Mouse (Mus musculus) frontal cortex, adult 2 months (tissue): ENCODE measurements around the gene Slc2a5. TPM values are rescaled to one million over a fixed set of nuclear protein-coding genes. Genes with fewer than 3 reads are reported as not detected.
A peak's percentile ranks its signal among the peaks of the same experiment; 100 is the strongest.

ENCODE experiments used
- DNase-seq, 2 experiments: peaks; one replicate each; pipeline ENCODE4 v3.0.0; 2022; ENCODE audit warnings: low spot score in 1 of 2; ENCODE audit errors: extremely low spot score in 1 of 2
- polyA plus RNA-seq: library from polyadenylated mRNA; depleted of rRNA; stranded (reverse); fragments of >200 nt; gene quantifications from 2 replicates; pipeline ENCODE4 v1.2.3, GENCODE M21; 2012

The Slc2a5 gene
- polyA plus RNA-seq, 1 experiment = 7.6 TPM

DNA sequence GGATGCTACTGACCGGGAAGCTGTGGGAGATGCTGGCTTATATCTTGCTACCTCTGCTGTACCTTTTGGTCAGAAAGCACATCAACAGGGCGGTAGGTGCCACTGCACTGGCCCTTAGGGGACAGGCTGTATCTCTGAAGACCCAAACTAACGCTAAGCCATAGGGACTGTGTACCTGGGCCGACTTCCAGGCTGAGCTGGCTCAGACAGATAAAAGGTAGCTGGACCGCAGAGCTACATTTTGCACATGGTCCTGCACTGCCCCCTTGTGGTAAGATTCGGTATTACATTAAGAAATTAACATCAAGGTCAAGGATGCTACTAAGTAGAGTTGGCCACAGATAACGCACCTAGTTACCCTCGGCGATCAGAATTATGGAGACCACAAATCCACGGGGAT, 20.2 kb upstream of the Slc2a5 start:
- DNase-seq = peak; percentile 53 to 94

DNA sequence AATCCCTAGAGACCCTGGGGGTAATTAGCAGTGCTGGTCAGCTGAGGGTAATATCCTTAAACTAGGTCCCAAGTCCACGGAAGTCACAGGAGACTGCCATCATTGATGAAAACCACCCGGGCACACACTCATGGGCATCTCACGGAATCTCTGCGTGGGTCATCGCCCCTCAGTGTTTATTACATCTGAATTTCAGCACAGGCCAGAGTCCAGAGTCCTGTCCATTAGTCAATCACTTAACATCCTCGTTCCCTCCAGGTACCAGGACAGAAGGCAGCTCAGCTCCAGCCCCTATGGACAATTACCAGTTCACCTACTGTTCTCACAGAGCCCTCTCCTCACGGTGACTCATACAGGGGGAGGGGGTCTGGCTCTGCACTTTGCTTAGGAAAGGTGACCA, 16.3 kb upstream of the Slc2a5 start:
- DNase-seq = no peak

DNA sequence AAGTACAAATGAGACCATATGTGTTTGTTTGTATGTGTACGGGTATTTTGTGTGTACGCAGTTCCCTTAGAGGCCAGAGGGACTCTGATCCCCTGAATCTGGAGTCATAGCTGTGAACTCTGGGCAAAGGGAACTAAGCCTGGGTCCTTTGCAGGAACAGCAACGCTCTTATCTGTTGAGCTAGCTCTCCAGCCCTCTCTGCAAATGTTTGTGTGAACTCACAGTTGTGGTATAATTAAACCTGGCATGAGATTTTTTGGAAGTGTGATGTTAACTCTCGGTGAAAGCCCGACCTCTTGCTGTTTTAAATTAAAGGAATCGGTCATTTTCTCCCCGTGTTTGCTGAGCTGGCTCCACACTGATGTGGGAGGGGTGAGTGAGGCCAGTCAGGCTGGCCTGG, 13.4 kb upstream of the Slc2a5 start:
- no peak for DNase-seq

DNA sequence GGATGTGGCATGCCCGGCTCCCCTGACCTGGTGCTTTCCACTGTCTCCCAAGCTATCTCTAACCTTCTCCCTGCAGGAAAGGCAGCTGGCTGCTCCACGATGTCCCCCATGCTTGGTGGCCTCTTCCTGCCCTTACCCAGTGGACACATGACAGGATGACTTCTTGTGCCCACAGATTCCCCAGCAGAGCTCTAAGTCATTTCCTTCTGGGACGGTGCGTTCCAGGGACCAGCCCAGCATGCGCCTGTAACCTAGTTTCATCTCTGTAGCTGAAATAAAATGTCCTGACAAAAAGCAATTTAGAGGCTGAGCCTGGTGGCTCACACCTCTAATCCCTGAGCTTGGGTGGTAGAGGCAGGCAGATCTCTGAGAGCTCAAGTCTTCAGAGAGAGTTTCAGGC, 12.4 kb upstream of the Slc2a5 start:
- no peak for DNase-seq

DNA sequence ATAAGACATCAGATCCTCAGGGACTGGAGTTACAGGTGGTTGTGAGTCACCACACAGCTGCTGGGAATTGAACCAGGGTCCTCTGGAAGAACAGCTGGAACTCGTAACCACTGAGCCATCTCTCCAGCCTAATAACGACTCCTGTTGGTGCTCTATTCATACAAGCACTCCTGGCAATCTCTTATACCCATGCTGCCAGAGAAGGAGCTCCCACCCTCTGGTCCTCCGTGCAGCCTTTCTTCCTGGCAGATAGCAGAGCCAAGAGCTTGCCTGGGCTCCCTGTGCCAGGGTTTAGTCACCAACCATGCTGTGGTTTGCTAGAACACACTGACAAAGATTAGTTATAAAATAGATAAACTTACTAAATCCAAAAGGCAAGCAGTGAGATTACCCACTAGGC, 9.4 kb upstream of the Slc2a5 start:
- DNase-seq = no peak

DNA sequence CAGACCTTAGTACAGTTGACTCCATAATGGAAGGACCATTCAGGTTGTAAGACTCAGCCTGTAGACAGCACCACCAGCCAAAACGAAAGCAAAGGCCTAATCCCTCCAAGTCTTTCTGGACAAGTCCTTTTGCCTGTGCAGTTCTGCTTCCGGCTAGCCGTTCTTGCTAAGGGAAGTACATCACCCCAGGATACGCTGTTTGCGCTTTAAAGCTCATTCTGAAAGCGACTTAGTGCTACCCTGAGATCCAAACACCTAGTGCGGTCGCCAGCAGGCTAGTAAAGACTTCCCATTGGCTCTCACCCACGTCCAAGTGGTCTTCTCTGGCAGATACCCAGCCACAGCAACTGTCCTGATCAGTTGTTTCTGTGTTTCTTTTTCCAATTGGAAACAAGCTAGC, 8.7 kb upstream of the Slc2a5 start:
- DNase-seq = no peak

DNA sequence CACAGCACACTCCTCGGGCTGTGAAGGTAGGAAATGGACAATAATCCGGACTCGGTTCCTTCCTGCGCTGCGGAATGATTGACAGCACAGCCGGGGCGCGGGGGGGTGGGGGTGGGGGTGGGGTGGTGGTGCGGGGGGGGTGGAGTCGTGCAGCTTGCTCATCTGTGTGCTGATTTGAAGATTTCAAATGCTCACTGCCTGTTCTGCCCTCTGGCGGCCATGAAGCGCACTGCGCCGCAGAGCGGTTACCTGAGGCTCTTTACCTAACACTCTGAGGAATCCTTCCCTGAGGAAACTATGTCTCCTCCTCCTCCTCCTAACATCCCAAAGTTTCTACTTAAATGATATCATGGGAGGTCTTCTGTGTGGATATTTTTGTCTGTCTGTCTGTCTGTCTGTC, 6.2 kb upstream of the Slc2a5 start:
- DNase-seq = peak; percentile 41 to 88

DNA sequence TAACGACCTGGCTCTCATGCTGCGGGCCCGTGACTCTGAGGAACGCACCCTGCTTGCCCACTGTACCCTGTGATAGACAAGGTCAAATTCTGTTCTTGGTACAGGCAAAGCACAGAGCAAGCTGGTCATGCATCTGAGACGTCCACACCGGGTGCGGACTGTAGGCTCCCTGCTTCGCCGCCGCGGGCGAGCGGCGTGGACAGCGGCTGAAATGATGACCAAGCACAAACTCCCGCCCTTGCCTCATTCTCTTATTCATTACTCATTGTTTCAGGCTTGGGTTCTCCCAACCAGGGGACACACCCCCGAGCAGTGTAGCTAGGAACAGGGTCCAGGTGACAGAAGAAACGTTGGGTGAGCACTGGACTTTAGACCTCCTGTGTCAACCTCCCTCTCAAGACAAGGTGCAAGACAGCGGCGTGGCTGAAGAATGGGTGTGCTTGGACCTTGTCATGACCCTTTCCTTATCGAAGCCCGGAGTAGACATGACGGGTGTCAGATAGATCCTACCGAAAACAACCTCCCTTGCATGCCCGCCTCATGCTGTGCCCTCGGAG, 4.5 kb upstream of the Slc2a5 start:
- DNase-seq = no peak

DNA sequence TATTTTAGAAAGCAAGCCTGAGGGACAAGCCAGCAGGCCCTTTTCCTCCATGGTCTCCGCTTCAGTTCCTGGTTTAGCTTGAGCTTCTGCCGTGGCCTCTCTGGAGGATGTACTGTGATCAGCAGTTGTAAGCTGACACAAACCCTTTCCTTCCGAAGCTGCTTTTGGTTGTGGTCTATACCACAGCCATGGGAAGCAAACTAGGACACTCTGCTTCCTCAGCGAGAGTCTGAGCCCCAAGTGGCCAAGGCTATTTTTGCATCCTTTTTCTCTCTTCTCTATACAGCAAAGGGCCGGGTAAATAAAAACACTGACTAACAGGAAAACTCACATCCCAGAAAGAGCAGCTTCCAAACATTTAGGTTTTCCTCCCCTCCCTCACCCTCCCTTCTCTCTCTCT, 1.8 kb upstream of the Slc2a5 start:
- peak in 1 of 2 experiments; percentile 25 for DNase-seq

DNA sequence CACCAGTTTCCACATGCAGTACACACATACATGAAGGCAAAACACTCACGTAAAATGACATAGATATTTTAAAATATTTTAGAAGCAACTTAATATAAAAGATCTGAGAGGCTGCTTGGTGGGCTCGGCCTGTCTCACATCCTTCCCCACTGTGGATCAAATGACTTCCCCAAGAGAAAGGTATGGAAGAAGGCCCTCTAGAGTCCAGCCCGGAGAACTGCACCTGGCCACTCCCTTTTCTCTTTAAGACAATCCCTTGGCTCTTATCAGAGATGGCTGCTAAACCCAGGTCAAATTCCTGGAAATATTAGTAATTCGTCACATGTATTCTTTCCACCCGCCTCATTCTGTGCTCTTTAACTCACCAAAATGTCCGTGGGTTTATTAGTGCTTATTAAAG, 920 bp upstream of the Slc2a5 start:
- no peak for DNase-seq

DNA sequence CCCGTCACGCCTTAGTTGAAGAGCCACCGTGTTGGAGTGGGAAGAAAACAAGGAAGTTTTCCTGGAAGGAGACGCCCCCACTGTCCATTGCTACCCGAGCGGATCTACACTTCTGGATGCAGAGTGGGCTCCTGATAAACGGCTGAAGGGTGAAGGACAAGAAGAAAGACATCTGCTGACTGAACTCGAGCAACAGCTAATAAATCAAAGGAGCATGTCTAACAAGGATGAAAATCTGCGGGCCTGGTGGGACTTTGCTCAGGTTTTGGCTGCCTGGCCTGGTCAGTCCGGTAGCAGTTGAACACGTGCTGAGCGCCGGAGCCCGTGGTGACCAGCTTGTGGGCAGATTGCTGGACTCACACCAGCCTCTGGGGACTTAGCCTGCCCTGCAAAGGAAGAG, 557 bp downstream of the Slc2a5 start:
- DNase-seq = no peak

DNA sequence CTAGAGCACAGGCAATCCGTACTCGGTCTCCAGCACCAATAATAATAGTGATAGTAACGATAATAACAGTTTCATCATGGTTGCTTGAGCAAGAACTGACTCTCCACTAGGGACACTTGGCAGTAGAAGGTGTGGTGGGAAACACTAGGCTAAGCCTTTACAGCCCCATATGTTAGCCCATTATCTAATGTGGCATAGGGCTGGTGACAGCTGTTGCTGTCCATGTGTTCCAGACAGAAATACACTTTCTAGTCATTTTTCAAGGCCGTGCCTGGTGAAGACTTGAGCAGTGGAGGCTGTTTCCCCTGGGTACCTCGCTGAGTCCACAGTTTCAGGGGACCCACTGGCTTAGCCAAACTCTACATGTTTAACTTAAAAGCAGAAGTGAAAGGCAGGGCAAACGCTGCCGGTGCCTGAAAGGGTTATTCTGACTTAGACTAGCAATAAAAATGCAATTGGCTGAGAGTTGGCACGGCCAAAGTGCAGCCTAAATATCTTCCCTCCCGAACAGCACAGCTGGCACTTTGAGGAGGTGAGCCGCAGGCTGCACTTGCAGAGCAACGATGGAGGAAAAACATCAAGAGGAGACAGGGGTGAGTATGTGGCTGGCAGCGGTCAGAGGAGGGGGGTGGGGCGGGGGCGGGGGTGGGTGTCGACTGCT, 1.2 kb downstream of the Slc2a5 start:
- no peak for DNase-seq

DNA sequence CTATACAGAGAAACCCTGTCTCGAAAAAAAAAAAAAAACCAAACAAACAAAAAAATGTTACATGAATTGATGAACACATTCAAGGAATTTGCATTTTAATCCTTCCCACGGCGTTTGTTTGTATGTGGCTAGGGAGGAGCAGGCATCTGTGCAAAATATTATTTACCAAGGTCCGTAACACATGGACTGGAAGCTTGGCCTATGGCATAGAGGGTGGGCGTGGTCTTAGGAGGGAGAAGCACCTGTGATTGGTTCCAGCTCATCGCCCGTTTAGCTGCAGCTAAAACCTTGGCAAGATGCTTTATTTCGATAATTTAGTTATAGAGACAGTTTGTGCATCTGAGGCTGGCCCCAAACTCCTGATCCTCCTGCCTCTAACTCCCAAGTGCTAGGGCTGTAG, 2.3 kb downstream of the Slc2a5 start:
- DNase-seq = no peak

DNA sequence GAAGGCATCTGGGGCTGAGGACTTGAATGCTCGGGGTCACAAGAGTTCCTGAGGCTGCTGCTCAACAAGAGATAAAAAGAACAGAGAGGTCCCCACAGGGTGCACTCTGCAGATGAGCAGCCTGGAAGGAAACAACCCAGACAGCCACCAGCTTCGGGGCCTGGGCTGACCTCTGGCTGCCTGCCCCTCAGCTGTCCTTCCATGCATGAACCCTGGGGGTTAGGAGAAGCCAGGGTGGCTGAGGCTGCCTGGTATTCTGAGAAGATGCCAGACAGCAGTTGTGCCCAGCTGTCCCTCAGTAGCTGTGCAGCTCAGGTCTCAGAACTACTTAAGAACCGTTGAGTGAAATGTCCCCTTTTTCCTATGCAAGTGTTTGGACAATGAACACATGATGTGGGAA, 3.4 kb downstream of the Slc2a5 start:
- DNase-seq = no peak

DNA sequence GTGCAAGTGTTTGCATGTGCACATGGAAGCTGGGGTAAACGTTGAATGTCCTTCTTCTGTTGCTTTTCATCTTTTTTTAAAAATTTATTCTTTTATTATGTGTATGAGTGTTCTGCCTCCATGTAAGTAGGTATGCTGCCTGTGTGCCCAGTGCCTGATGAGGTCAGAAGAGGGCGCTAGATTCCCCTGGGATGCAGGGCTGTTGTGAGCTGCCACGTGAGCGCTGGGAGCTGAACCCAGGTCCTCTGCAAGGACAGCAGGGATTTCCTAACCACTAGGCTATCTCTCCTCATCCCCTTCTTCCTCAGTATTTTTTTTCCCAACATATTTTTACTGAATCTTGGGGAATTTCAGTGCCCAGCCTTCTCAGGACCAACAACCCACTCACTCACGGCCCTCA, 7.3 kb downstream of the Slc2a5 start:
- DNase-seq = no peak

DNA sequence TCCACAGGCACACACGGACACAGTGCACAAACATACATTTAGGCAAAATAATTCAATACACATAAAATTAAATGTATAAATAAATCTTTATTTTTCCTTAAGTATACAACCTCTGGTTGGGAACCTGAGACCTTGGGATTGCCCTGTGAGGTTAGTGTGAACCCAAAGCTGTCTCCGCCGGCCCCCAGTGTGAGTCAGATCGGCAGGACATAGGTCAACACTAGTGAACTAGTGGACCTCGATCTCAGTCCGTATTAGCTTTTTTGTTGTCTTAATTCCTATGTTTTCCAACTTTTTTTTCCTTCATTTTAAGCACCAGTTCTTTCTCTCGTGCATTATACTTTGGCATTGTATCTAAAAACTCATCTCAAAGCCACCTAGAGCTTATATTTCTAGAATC, 8.8 kb downstream of the Slc2a5 start:
- DNase-seq = no peak

DNA sequence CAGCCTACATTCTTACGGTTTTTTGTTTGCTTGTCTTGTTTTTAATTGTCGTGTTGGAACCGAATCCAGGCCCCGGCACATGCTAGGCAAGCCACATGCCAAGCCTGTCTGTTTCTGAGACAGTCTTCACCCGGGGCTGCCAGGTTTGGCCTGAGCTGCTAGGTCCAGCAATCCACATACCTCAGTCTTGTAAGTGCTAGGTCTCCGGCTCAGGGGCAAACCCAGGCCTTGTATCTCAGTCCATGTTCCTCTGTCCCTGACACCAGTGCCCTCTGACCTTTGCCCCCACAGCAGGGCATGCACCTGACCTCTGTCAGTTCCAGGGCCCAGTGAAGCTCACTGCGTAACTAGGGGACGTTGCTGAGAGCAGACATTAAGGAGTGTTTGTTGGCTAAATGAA, 9.5 kb downstream of the Slc2a5 start:
- DNase-seq = no peak

DNA sequence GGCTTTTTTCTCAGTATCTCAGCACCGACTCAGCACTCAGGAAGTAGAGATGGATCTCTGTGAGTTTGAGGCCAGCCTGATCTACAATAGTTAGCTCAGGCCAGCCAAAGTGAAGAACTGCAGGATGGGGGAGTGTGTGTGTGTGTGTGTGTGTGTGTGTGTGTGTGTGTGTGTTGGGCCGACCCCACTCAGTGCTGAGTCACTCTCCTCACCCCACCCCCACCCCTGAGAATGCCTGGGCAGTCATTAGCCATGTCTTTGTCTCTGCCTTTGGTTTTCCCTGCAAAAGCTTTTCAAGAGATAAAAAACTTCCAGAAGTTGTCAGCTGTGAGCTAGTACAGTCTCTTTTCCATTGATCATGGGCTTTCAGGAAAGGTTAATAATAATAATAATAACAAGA, 11.6 kb downstream of the Slc2a5 start:
- DNase-seq = no peak

DNA sequence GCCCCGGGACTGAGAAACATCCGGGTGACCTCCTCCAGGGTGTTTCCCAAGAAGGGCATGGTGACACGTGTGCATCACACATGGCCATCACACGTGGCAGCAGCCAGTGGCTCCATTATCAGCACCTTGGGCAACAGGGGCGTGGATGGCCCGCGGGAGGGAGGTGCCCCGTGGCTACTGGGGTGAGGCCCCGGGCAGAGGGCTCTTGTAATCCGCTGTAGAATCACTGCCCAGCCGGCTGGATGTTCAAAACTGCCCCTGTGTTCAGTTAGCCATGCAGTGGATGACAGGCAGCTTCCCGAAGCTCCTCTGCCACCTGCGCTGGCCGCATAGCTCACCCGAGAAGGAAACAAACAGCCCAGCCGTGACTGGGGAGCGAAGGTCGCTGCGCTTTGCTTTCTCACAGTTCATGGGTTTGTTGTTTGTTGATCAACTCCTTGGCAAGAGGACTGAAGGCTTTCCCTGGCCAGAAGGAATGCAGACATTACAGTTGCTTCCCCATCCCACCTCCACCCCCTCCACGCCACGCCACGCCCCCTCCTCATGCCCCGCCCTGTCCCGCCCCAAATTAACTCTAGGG, 13.7 kb downstream of the Slc2a5 start:
- DNase-seq = no peak

DNA sequence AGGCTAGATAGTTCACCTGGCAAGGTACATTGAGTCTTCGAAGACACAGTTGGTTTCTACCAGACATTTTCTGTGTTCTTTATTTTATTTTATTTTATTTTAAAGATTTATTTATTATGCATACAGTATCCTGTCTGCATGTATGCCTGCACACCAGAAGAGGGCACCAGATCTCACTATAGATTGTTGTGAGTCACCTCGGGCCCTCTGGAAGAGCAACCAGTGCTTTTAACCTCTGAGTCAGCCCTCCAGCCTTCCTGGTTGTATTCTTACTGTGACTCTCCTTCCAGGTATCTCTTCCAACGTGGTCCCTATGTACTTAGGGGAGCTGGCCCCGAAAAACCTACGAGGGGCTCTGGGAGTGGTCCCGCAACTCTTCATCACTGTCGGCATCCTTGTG, 16.2 kb downstream of the Slc2a5 start:
- DNase-seq = no peak

DNA sequence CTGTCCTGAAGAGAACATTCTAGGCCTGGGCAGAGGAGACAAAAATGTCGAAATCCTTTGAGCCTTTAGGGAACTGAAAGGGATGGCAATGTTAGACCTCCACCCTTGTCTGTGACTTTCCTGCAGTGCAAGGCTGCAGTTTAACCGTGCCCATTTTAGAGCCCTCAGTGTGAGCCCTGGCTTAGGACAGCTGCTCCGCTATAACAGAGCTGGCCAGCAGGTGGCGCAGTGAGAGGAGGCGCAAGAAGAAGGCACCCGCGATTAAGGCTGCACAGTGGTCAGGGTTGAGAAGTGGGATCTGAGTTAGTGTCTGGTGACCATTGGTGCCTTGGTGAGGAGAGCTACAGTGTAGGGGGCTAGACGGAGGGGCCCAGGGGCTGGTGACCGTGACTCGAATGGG, 17.6 kb downstream of the Slc2a5 start:
- DNase-seq = peak in 1 of 2 experiments; percentile 79

DNA sequence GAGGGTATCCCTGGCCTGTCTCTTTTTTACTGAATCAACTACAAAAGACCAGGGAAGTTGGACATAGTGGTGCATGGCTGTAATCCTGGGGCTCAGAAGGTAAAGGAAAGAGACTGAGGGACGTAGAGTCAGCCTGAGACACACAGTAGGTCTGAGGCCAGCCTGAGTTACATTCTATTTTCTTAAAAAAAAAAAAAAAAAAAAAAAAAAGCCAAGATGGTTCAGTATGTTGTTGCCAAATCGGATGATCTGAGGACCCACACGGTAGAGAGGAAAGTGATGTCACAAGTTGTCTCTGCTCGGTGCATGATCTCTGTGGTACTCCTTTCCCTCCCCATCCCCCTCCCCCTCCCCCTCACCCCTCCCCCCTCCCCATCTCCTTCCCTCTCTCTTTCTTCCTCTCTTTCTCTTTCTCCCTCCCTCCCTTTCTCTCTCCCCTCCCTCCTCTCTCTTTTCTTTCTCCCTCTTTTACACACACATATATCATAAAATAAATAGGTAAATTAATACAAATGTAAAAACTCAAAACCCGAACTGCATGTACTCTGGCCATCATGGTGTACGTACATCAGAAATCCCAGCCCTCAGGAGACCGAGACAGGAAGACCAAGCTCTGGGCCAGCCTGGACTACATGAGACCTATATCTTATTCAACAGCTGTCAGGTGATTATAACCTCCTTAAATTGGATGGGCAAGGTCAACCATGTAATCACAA, 18.4 kb downstream of the Slc2a5 start:
- DNase-seq = no peak
